Mouse (Mus musculus) right cerebral cortex, postnatal 25 days (tissue): ENCODE measurements at regions not wholly inside any gene's neighbourhood (a gene's known extent, or its start where the extent isn't known, plus 50 kb on each side); places are given as distances from the start of the nearest gene placed in this dataset.

ENCODE experiments used
- DNase-seq: peaks from one replicate; pipeline ENCODE4 v3.0.0; 2022

GRCm38 (mm10) chr15:88036146-88037000, 492.3 kb downstream of the Fam19a5 start:
- no peak for DNase-seq

- no peak for DNase-seq
Observed at GRCm38 (mm10) chr15:88037606-88038005, 493.5 kb downstream of the Fam19a5 start.

- DNase-seq = no peak
Observed at GRCm38 (mm10) chr15:88042821-88043220, 498.7 kb downstream of the Fam19a5 start.

GRCm38 (mm10) chr15:88058071-88058470, 514.0 kb downstream of the Fam19a5 start:
- DNase-seq = no peak

GRCm38 (mm10) chr15:88060935-88061334, 516.8 kb downstream of the Fam19a5 start:
- no peak for DNase-seq

GRCm38 (mm10) chr15:88063041-88063440, 518.9 kb downstream of the Fam19a5 start:
- no peak for DNase-seq

- no peak for DNase-seq
Observed at GRCm38 (mm10) chr15:88068476-88068875, 524.4 kb downstream of the Fam19a5 start.

- no peak for DNase-seq
Observed at GRCm38 (mm10) chr15:88072676-88073075, 527.4 kb upstream of the Zdhhc25 start.

- no peak for DNase-seq
Observed at GRCm38 (mm10) chr15:88083911-88084310, 516.2 kb upstream of the Zdhhc25 start.

- no peak for DNase-seq
Observed at GRCm38 (mm10) chr15:88085631-88086030, 514.5 kb upstream of the Zdhhc25 start.

GRCm38 (mm10) chr15:88089486-88089885, 510.6 kb upstream of the Zdhhc25 start:
- no peak for DNase-seq

- no peak for DNase-seq
Observed at GRCm38 (mm10) chr15:88091390-88091789, 508.7 kb upstream of the Zdhhc25 start.

- no peak for DNase-seq
Observed at GRCm38 (mm10) chr15:88120376-88120775, 479.7 kb upstream of the Zdhhc25 start.

- DNase-seq = no peak
Observed at GRCm38 (mm10) chr15:88123907-88124523, 476.1 kb upstream of the Zdhhc25 start.

GRCm38 (mm10) chr15:88146118-88146517, 454.0 kb upstream of the Zdhhc25 start:
- peak; percentile 67 for DNase-seq

GRCm38 (mm10) chr15:88151199-88151598, 448.9 kb upstream of the Zdhhc25 start:
- peak; percentile 8 for DNase-seq

GRCm38 (mm10) chr15:88159618-88160170, 440.4 kb upstream of the Zdhhc25 start:
- DNase-seq = no peak

- DNase-seq = no peak
Observed at GRCm38 (mm10) chr15:88160291-88160690, 439.8 kb upstream of the Zdhhc25 start.

GRCm38 (mm10) chr15:88163438-88163837, 436.7 kb upstream of the Zdhhc25 start:
- DNase-seq = no peak

GRCm38 (mm10) chr15:88174326-88174725, 425.8 kb upstream of the Zdhhc25 start:
- no peak for DNase-seq

- no peak for DNase-seq
Observed at GRCm38 (mm10) chr15:88175991-88176390, 424.1 kb upstream of the Zdhhc25 start.

- DNase-seq = no peak
Observed at GRCm38 (mm10) chr15:88196539-88196938, 403.6 kb upstream of the Zdhhc25 start.

GRCm38 (mm10) chr15:88202736-88203135, 397.4 kb upstream of the Zdhhc25 start:
- DNase-seq = no peak

GRCm38 (mm10) chr15:88213356-88213755, 386.7 kb upstream of the Zdhhc25 start:
- DNase-seq = no peak
